Mouse (Mus musculus) heart, embryonic 14.5 days (tissue): ENCODE measurements around the gene Rhbdl1. TPM values are rescaled to one million over a fixed set of nuclear protein-coding genes. Genes with fewer than 3 reads are reported as not detected.

Experiments used
- ATAC-seq: fragments of 200-750 bp; cut with Nextera tagmentation; 2 replicates; pipeline ENCODE4 v1.8.0; 2017; ENCODE audit warnings: low read depth, moderate TSS enrichment; ENCODE audit not compliant: insufficient number of reproducible peaks, insufficient read depth, low FRiP score
- H3K27ac ChIP-seq, 2 experiments: fragments of 200-500 bp in 1 of 2; fragments of 300-500 bp in 1 of 2; sonication (generic) in 1 of 2; replicated peaks in 1 of 2; 2 replicates each; pipeline ENCODE4 v1.5.1; 2012 to 2014; ENCODE audit warnings: low read depth in 2 of 2, low read length in 2 of 2, control low read depth in 1 of 2, mild to moderate bottlenecking in 1 of 2, mixed read lengths in 1 of 2; ENCODE audit not compliant: control insufficient read depth in 1 of 2, insufficient read depth in 1 of 2
- H3K27me3 ChIP-seq: fragments of 300-500 bp; sonication (generic); 2 replicates; pipeline ENCODE4 v1.6.1; 2014; ENCODE audit warnings: mild to moderate bottlenecking, low read length, control low read depth; ENCODE audit not compliant: control insufficient read depth, insufficient read depth
- H3K36me3 ChIP-seq: fragments of 300-500 bp; sonication (generic); 2 replicates; pipeline ENCODE4 v1.6.1; 2014; ENCODE audit warnings: mild to moderate bottlenecking, control low read depth, low read length, mixed read lengths; ENCODE audit not compliant: control insufficient read depth, insufficient read depth
- H3K4me1 ChIP-seq, 2 experiments: fragments of 200-500 bp in 1 of 2; fragments of 300-500 bp in 1 of 2; sonication (generic) in 1 of 2; 2 replicates each; pipeline ENCODE4 v1.6.1; 2012 to 2014; ENCODE audit warnings: low read length in 2 of 2, control low read depth in 1 of 2, mixed read lengths in 1 of 2; ENCODE audit not compliant: control insufficient read depth in 2 of 2, insufficient read depth in 2 of 2
- H3K4me2 ChIP-seq: fragments of 300-500 bp; sonication (generic); 2 replicates; pipeline ENCODE4 v1.6.1; 2014; ENCODE audit warnings: mild to moderate bottlenecking, low read length
- H3K4me3 ChIP-seq, 2 experiments: fragments of 200-500 bp in 1 of 2; fragments of 300-500 bp in 1 of 2; sonication (generic) in 1 of 2; 2 replicates each; pipeline ENCODE4 v1.5.1; 2012 to 2014; ENCODE audit warnings: low read length in 2 of 2, mild to moderate bottlenecking in 2 of 2, control low read depth in 1 of 2, low read depth in 1 of 2, moderate library complexity in 1 of 2; ENCODE audit not compliant: control insufficient read depth in 1 of 2, insufficient read depth in 1 of 2
- H3K9ac ChIP-seq: fragments of 300-500 bp; sonication (generic); 2 replicates; pipeline ENCODE4 v1.6.1; 2014; ENCODE audit warnings: mild to moderate bottlenecking, low read length
- H3K9me3 ChIP-seq: fragments of 300-500 bp; sonication (generic); 2 replicates; pipeline ENCODE4 v1.6.1; 2016; ENCODE audit warnings: low read length, control low read depth; ENCODE audit not compliant: control insufficient read depth
- WGBS: fragments of 180-500 bp; shearing (Covaris S2); extraction: QIAGEN DNeasy Blood & Tissue Kit; methylation state at CpG from one replicate; pipeline ENCODE4 v1.1.7; 2014; 5-methylcytosine and 5-hydroxymethylcytosine counted together
- polyA plus RNA-seq: library from polyadenylated mRNA; unstranded; fragments of >200 nt; fragmentation: Nextera tagmentation; extraction: Ambion mirVana; gene quantifications from 2 replicates; pipeline ENCODE4 v1.2.1, GENCODE M21; 2014

Gene Rhbdl1
- polyA plus RNA-seq, 1 experiment from 2014 or later: 1.5 TPM

GRCm38 (mm10) chr17:25832436-25833290, 4.4 kb downstream of the Rhbdl1 start:
- Histone ChIP-seq H3K4me3 (peak overlapping the region; percentile 57 to 74), H3K27me3 (no peaks in the 10 kb centered on the region), H3K4me2 (peak overlapping the region; percentile 91), H3K4me1 (peaks cover 36 to 67% of the 10 kb centered on the region in 2 experiments), H3K9ac (peak overlapping the region; percentile 85), H3K27ac (peak overlapping the region; percentile 97 to 99), H3K9me3 (no peaks in the 10 kb centered on the region), H3K36me3 (peaks cover 51% of the 10 kb centered on the region)
- WGBS: under 1% methylated on average over 71 of the region's 77 CpGs
- peak; percentile 92 for ATAC-seq

GRCm38 (mm10) chr17:25831451-25832281, 5.4 kb downstream of the Rhbdl1 start:
- H3K27me3 ChIP-seq: no peaks in the 10 kb centered on the region
- peak overlapping the region; percentile 76 for H3K9ac ChIP-seq
- ATAC-seq: no peak
- H3K4me3 ChIP-seq: peak overlapping the region; percentile 57 to 74
- 45% methylated on average over 21 of the region's 21 CpGs for WGBS
- no peaks in the 10 kb centered on the region for H3K9me3 ChIP-seq
- H3K27ac ChIP-seq: peak overlapping the region in 1 of 2 experiments; percentile 99; a peak in 2 of 4 replicates
- H3K36me3 ChIP-seq: peaks cover 56% of the 10 kb centered on the region
- peaks cover 29 to 57% of the 10 kb centered on the region in 2 experiments for H3K4me1 ChIP-seq
- H3K4me2 ChIP-seq: peak overlapping the region; percentile 91

GRCm38 (mm10) chr17:25830806-25831431, 6.2 kb downstream of the Rhbdl1 start:
- H3K4me1 ChIP-seq: peaks cover 22 to 50% of the 10 kb centered on the region in 2 experiments
- H3K9me3 ChIP-seq: no peaks in the 10 kb centered on the region
- 83% methylated on average over 14 of the region's 14 CpGs for WGBS
- no peaks in the 10 kb centered on the region for H3K27me3 ChIP-seq
- peak overlapping the region in 1 of 2 experiments; percentile 57; a peak in 1 of 4 replicates for H3K4me3 ChIP-seq
- peak overlapping the region; percentile 91 for H3K4me2 ChIP-seq
- H3K36me3 ChIP-seq: peaks cover 60% of the 10 kb centered on the region
- H3K27ac ChIP-seq: 0 out of 4 replicates have a peak overlapping the region, but pooled peaks of 1 of the 2 experiments have one; percentile 5
- ATAC-seq: no peak
- no peak overlapping the region; the same call in 1 of the 2 replicates for H3K9ac ChIP-seq

- Histone ChIP-seq H3K9me3 (no peaks in the 10 kb centered on the region), H3K4me2 (peak overlapping the region; percentile 70; the same call in 1 of the 2 replicates), H3K4me1 (peaks cover 22 to 43% of the 10 kb centered on the region in 2 experiments), H3K27ac (no peak overlapping the region), H3K27me3 (no peaks in the 10 kb centered on the region), H3K4me3 (no peak overlapping the region), H3K36me3 (peaks cover 56% of the 10 kb centered on the region), H3K9ac (no peak overlapping the region; the same call in 1 of the 2 replicates)
- no peak for ATAC-seq
- 78% methylated on average over 4 of the region's 4 CpGs for WGBS
Observed at GRCm38 (mm10) chr17:25830200-25830753, 6.8 kb downstream of the Rhbdl1 start.

- H3K9ac ChIP-seq: peak overlapping the region; percentile 77
- peaks cover 18 to 38% of the 10 kb centered on the region in 2 experiments for H3K4me1 ChIP-seq
- no peaks in the 10 kb centered on the region for H3K27me3 ChIP-seq
- H3K27ac ChIP-seq: peak overlapping the region; percentile 75 to 85; a peak in 3 of 4 replicates
- ATAC-seq: no peak
- no peaks in the 10 kb centered on the region for H3K9me3 ChIP-seq
- H3K4me3 ChIP-seq: peak overlapping the region; percentile 54 to 72
- peaks cover 49% of the 10 kb centered on the region for H3K36me3 ChIP-seq
- 35% methylated on average over 8 of the region's 8 CpGs for WGBS
- H3K4me2 ChIP-seq: peak overlapping the region; percentile 70
Observed at GRCm38 (mm10) chr17:25829558-25830017, 7.5 kb downstream of the Rhbdl1 start.

- no peak for ATAC-seq
- peak within 1 kb of the TSS; percentile 54 to 72 for H3K4me3 ChIP-seq
- peak within 1 kb of the TSS; percentile 77 for H3K9ac ChIP-seq
- H3K27me3 ChIP-seq: no peaks in the 10 kb centered on the region
- H3K9me3 ChIP-seq: no peaks in the 10 kb centered on the region
- peaks cover 24 to 38% of the 10 kb centered on the region in 2 experiments for H3K4me1 ChIP-seq
- H3K36me3 ChIP-seq: peaks cover 48% of the 10 kb centered on the region
- H3K27ac ChIP-seq: peak within 1 kb of the TSS; percentile 75 to 85
- peak within 1 kb of the TSS; percentile 70 for H3K4me2 ChIP-seq
- WGBS: 1% methylated on average over 32 of the region's 32 CpGs
Observed at GRCm38 (mm10) chr17:25828712-25829557, 8.2 kb downstream of the Rhbdl1 start, which contains the start of gene Jmjd8. Gene Jmjd8, plus strand, starts transcription at chr17:25828867.
